Comparison of ENCODE assay signal across 24 mouse cellular contexts in the genomic region with DNA sequence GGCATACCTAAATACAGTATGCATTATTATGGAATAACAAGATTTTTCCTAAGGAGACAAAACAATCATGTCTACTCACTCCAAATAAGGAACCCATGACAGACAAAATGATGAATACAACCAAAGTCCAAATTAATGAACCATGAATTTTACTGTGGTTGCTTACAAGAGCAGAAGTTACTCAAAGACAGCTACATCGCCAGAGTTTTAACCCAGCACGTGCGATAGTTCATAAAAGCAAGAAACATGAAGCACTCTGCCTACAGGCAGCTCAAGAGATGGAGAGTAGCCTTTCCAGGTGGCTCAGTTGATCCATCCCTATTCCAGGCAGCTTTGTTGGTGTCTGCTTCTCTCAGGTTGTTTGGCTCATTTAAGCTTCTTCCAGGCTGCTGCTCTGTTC.
DNase-seq lines count a peak whose midpoint lies in the region; ATAC-seq and TF ChIP-seq lines count a peak whose summit lies in the region.
"Had no signal": no experiment of that assay in that cellular context is flagged by ENCODE, and none has a peak within 500 bp of the region (broad histone marks: within the 10 kb centered on the region; RNA-seq: fewer than 3 reads in every experiment).

No protein-coding gene starts in this region.

- H3K27me3 ChIP-seq in kidney, adult 2 months (replicated peaks; ENCODE audit: control insufficient read depth, insufficient read depth, low read length), result no peaks in the 10 kb centered on the region; the same call in 1 of the 2 replicates
- no peaks in the 10 kb centered on the region for H3K27me3 ChIP-seq in kidney, embryonic 15.5 days
- H3K27me3 ChIP-seq in kidney, postnatal 0 days (ENCODE audit: insufficient read depth, low read length), result no peaks in the 10 kb centered on the region
- H3K27me3 ChIP-seq: embryonic facial prominence, embryonic 12.5 days; embryonic facial prominence, embryonic 15.5 days; heart, embryonic 12.5 days; heart, embryonic 15.5 days; hindbrain, embryonic 13.5 days had no signal

- no peak for ATAC-seq in kidney, embryonic 15.5 days (replicated peaks; ENCODE audit: low FRiP score)
- ATAC-seq in kidney, postnatal 0 days (replicated peaks; ENCODE audit: low FRiP score, low read depth), result no peak
- ATAC-seq: CD4-positive, CD25-positive, alpha-beta regulatory T cell, adult 4 months; forebrain, embryonic 14.5 days had no signal

- 52% methylated on average over 3 of the region's 3 CpGs for WGBS in kidney, adult 2 months
- 63% methylated on average over 3 of the region's 3 CpGs for WGBS in kidney, embryonic 15.5 days
- WGBS in kidney, postnatal 0 days, result 75% methylated on average over 3 of the region's 3 CpGs

- no peak overlapping the region for H3K4me3 ChIP-seq in kidney, adult 2 months (ENCODE audit: insufficient read depth, low read depth, low read length)
- no peak overlapping the region for H3K4me3 ChIP-seq in kidney, embryonic 15.5 days (replicated peaks)
- no peak overlapping the region for H3K4me3 ChIP-seq in kidney, postnatal 0 days (replicated peaks; ENCODE audit: low read depth, low read length)
- H3K4me3 ChIP-seq: embryonic facial prominence, embryonic 12.5 days; embryonic facial prominence, embryonic 15.5 days; heart, embryonic 12.5 days; heart, embryonic 15.5 days; hindbrain, embryonic 10.5 days; hindbrain, embryonic 13.5 days had no signal

- H3K9me3 ChIP-seq in kidney, embryonic 15.5 days (replicated peaks), result no peaks in the 10 kb centered on the region
- H3K9me3 ChIP-seq in kidney, postnatal 0 days (replicated peaks; ENCODE audit: low read length), result no peaks in the 10 kb centered on the region
- H3K9me3 ChIP-seq: embryonic facial prominence, embryonic 12.5 days; embryonic facial prominence, embryonic 15.5 days; heart, embryonic 12.5 days; heart, embryonic 15.5 days; hindbrain, embryonic 10.5 days; hindbrain, embryonic 13.5 days had no signal

- TF ChIP-seq CTCF in kidney, adult 2 months (conservative IDR thresholded peaks at IDR 0.05; ENCODE audit: insufficient read depth, insufficient read length, low read depth, low read length), result no peak
- no peak for TF ChIP-seq CTCF in kidney, postnatal 0 days (IDR thresholded peaks at IDR 0.05; ENCODE audit: low read depth)

- H3K4me2 ChIP-seq in kidney, embryonic 15.5 days, result no peak overlapping the region
- no peak overlapping the region for H3K4me2 ChIP-seq in kidney, postnatal 0 days (ENCODE audit: low read length)
- H3K4me2 ChIP-seq: embryonic facial prominence, embryonic 12.5 days; embryonic facial prominence, embryonic 15.5 days; heart, embryonic 12.5 days; heart, embryonic 15.5 days; hindbrain, embryonic 13.5 days had no signal

- no peak for TF ChIP-seq POLR2A in kidney, adult 2 months (IDR thresholded peaks at IDR 0.05; ENCODE audit: low read depth, low read length)

- peak; percentile 65 for DNase-seq in kidney, adult 2 months
- peak; percentile 6 for DNase-seq in kidney, postnatal 0 days (ENCODE audit: low spot score)
- no peak for DNase-seq in kidney, postnatal 25 days
- peak; percentile 16 to 27 for DNase-seq in kidney, postnatal 36 days
- DNase-seq in natural killer cell, adult 2 months (ENCODE audit: low spot score in 2 of 2), result no peak
- DNase-seq: adrenal gland, adult 2 months; adrenal gland, postnatal 14 days; cerebellum, adult 11 months; cerebellum, adult 2 months; cerebellum, adult 9-11 months; cerebellum, postnatal 25 days; gastrocnemius, postnatal 25 days; heart, adult 18-20 months; heart, postnatal 10 days; heart, postnatal 36 days had no signal

- no peaks in the 10 kb centered on the region; the same call in 1 of the 2 replicates for H3K4me1 ChIP-seq in kidney, adult 2 months (ENCODE audit: control insufficient read depth, insufficient read depth, low read length)
- H3K4me1 ChIP-seq in kidney, embryonic 15.5 days, result no peaks in the 10 kb centered on the region
- no peaks in the 10 kb centered on the region for H3K4me1 ChIP-seq in kidney, postnatal 0 days (replicated peaks; ENCODE audit: insufficient read depth, low read length)
- H3K4me1 ChIP-seq: embryonic facial prominence, embryonic 12.5 days; embryonic facial prominence, embryonic 15.5 days; heart, embryonic 12.5 days; heart, embryonic 15.5 days; hindbrain, embryonic 10.5 days; hindbrain, embryonic 13.5 days had no signal

- H3K9ac ChIP-seq in kidney, embryonic 15.5 days, result no peak overlapping the region
- no peak overlapping the region for H3K9ac ChIP-seq in kidney, postnatal 0 days (ENCODE audit: low read depth, low read length)
- H3K9ac ChIP-seq: embryonic facial prominence, embryonic 12.5 days; embryonic facial prominence, embryonic 15.5 days; heart, embryonic 12.5 days; heart, embryonic 15.5 days; hindbrain, embryonic 13.5 days had no signal

- H3K36me3 ChIP-seq in kidney, adult 2 months (ENCODE audit: control insufficient read depth, insufficient read depth, low read length), result no peaks in the 10 kb centered on the region
- no peaks in the 10 kb centered on the region for H3K36me3 ChIP-seq in kidney, embryonic 15.5 days
- no peaks in the 10 kb centered on the region for H3K36me3 ChIP-seq in kidney, postnatal 0 days (ENCODE audit: insufficient read depth, low read length)
- H3K36me3 ChIP-seq: embryonic facial prominence, embryonic 12.5 days; embryonic facial prominence, embryonic 15.5 days; heart, embryonic 12.5 days; heart, embryonic 15.5 days; hindbrain, embryonic 10.5 days; hindbrain, embryonic 13.5 days had no signal

- H3K27ac ChIP-seq in kidney, adult 2 months (ENCODE audit: insufficient read depth, low read depth, low read length), result no peak overlapping the region
- no peak overlapping the region for H3K27ac ChIP-seq in kidney, embryonic 15.5 days
- H3K27ac ChIP-seq in kidney, postnatal 0 days, result no peak overlapping the region
- H3K27ac ChIP-seq: embryonic facial prominence, embryonic 12.5 days; embryonic facial prominence, embryonic 15.5 days; heart, embryonic 15.5 days; hindbrain, embryonic 10.5 days; hindbrain, embryonic 13.5 days had no signal

Comparison
In these comparisons a context has a peak if more than half of its experiments do, and no peak if none do; other contexts are left out.
1. DNase-seq: peak in kidney, adult 2 months (single experiment), kidney, postnatal 0 days (single experiment) and kidney, postnatal 36 days (2 of 2); none in kidney, postnatal 25 days (0 of 2) and natural killer cell, adult 2 months (0 of 2).